Mouse (Mus musculus) forebrain, embryonic 12.5 days (tissue): ENCODE measurements at regions not wholly inside any gene's neighbourhood (a gene's known extent, or its start where the extent isn't known, plus 50 kb on each side); places are given as distances from the start of the nearest gene placed in this dataset.

Experiments used
- ATAC-seq: fragments of 200-750 bp; cut with Nextera tagmentation; 2 replicates; pipeline ENCODE4 v1.8.0; 2017; ENCODE audit warnings: moderate TSS enrichment; ENCODE audit not compliant: low FRiP score
- H3K27ac ChIP-seq: fragments of 300-500 bp; sonication (generic); 2 replicates; pipeline ENCODE4 v1.5.1; 2016; ENCODE audit warnings: mild to moderate bottlenecking
- H3K27me3 ChIP-seq: fragments of 300-500 bp; sonication (generic); 2 replicates; pipeline ENCODE4 v1.6.1; 2016; ENCODE audit warnings: mild to moderate bottlenecking
- H3K36me3 ChIP-seq: fragments of 300-500 bp; sonication (generic); replicated peaks from 2 replicates; pipeline ENCODE4 v1.6.1; 2016; ENCODE audit warnings: mild to moderate bottlenecking
- H3K4me1 ChIP-seq: fragments of 300-500 bp; sonication (generic); 2 replicates; pipeline ENCODE4 v1.6.1; 2016
- H3K4me2 ChIP-seq: fragments of 300-500 bp; sonication (generic); 2 replicates; pipeline ENCODE4 v1.6.1; 2016; ENCODE audit warnings: mild to moderate bottlenecking, moderate library complexity
- H3K4me3 ChIP-seq: fragments of 300-500 bp; sonication (generic); replicated peaks from 2 replicates; pipeline ENCODE4 v1.5.1; 2016; ENCODE audit warnings: mild to moderate bottlenecking
- H3K9ac ChIP-seq: fragments of 300-500 bp; sonication (generic); 2 replicates; pipeline ENCODE4 v1.6.1; 2016; ENCODE audit warnings: mild to moderate bottlenecking
- H3K9me3 ChIP-seq: fragments of 300-500 bp; sonication (generic); 2 replicates; pipeline ENCODE4 v1.6.1; 2016
- WGBS: fragments of 180-500 bp; shearing (Covaris S2); methylation state at CpG from one replicate; pipeline ENCODE4 v1.1.7; 2016; 5-methylcytosine and 5-hydroxymethylcytosine counted together

DNA sequence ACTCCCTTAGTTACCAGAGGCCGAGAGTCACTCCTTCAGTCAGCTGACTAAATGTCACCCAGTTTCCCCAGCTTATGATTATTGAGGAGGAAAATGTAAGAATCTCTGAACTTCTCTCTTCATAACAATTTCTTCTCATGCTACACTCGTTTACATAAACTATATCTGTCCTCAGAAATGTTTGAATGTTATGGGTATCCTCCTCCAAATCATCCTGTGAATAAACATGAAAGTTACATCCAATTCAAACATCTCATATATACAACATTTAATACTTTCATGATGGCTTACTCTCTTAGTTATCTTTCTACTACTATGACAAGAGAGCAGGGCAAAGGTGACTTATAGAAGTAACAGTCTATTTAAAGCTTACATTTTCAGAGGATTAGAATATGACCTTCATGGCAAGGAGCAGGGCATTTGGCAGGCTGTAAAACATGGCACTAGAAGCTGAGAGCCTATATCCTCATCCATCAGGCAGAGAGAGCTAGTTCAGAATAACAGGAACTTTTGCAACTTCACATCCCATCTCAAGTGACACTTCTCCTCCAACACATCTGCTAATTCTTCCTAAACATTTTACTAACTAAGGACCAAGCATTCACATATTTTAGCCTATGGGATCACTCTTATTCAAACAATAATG, 809.8 kb upstream of the Rag2 start:
- Histone ChIP-seq H3K27me3 (no peaks in the 10 kb centered on the region), H3K4me2 (no peak overlapping the region), H3K9ac (no peak overlapping the region), H3K36me3 (no peaks in the 10 kb centered on the region), H3K4me1 (no peaks in the 10 kb centered on the region), H3K27ac (no peak overlapping the region), H3K4me3 (no peak overlapping the region), H3K9me3 (no peaks in the 10 kb centered on the region)
- no peak for ATAC-seq
- WGBS, result 76% methylated on average over 2 of the region's 2 CpGs

DNA sequence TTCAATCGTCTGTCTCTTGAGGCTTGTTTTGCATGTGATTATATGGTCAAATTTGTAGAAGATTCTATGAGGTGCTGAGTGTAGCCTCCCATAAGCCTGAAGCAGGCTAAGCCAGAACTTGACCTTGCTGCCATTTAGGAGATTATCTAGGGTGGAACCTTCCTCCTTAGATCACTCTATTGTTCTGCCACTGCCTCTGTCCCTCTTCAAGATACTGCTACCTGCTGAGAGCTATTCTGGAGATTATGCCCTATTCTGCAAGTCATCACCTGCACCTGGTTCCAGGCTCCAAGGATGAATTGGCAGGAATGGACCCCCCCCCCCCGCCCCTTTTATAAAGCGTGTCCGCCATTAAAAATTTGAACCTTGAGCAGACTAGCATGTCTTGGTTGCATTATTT, 790.5 kb upstream of the Rag2 start:
- no peak for ATAC-seq
- H3K4me3 ChIP-seq, result no peak overlapping the region
- no peaks in the 10 kb centered on the region for H3K36me3 ChIP-seq
- no peak overlapping the region for H3K4me2 ChIP-seq
- 87% methylated on average over 4 of the region's 4 CpGs for WGBS
- no peak overlapping the region for H3K27ac ChIP-seq
- H3K9me3 ChIP-seq, result no peaks in the 10 kb centered on the region
- H3K9ac ChIP-seq, result no peak overlapping the region
- H3K27me3 ChIP-seq, result no peaks in the 10 kb centered on the region
- H3K4me1 ChIP-seq, result no peaks in the 10 kb centered on the region

DNA sequence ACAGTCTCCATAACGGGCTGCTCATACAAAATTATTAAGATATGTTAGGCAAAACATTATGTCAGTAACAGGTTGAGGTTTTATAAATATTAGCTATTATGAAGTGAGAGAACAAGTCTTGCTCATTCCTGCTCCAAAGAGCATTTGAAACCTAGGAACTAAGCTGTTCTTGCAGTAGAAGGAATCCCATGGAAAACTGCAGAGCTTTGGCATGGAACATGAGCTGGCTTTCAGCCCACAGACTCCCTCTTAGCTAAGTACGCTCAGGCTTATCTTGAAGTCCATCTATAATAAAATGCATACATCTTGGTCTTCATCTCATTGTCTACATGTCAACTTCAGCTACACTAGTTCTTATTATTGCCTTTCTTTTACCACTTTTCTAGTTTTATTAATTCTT, 766.7 kb upstream of the Rag2 start:
- 87% methylated on average over 2 of the region's 2 CpGs for WGBS
- no peak overlapping the region for H3K9ac ChIP-seq
- no peaks in the 10 kb centered on the region for H3K9me3 ChIP-seq

DNA sequence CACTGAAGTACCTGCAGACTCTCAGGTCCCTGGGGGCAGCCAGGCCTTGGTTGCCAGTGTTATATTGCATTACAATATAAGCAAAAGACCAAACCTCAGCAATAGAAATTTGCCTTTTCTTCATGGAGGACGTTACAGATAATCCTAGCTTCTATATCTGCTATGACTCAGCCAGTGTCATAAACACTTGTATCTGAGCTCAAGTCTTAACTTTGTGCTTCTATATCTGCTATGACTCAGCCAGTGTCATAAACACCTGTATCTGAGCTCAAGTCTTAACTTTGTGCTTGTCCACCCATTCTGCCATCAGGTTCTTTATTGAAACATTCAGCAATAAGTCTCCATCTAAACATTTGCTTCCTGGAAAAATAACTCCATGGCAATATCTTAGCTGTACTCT, 759.0 kb upstream of the Rag2 start:
- no peak overlapping the region for H3K4me2 ChIP-seq
- no peak for ATAC-seq
- WGBS, result 80% methylated on average over 1 of the region's 1 CpGs

More for the DNA sequence above, 766.7 kb upstream of the Rag2 start:
- Histone ChIP-seq H3K4me1 (no peaks in the 10 kb centered on the region), H3K36me3 (no peaks in the 10 kb centered on the region), H3K4me3 (no peak overlapping the region), H3K27me3 (no peaks in the 10 kb centered on the region), H3K27ac (no peak overlapping the region), H3K4me2 (no peak overlapping the region)
- ATAC-seq, result no peak

More for the DNA sequence above, 759.0 kb upstream of the Rag2 start:
- Histone ChIP-seq H3K4me3 (no peak overlapping the region), H3K9me3 (no peaks in the 10 kb centered on the region), H3K27me3 (no peaks in the 10 kb centered on the region), H3K27ac (no peak overlapping the region), H3K9ac (no peak overlapping the region), H3K36me3 (no peaks in the 10 kb centered on the region), H3K4me1 (no peaks in the 10 kb centered on the region)
